Mouse (Mus musculus) lung, embryonic 14.5 days (tissue): ENCODE measurements around the gene B830017H08Rik. TPM values are rescaled to one million over a fixed set of nuclear protein-coding genes. Genes with fewer than 3 reads are reported as not detected.

Experiments used
- ATAC-seq: fragments of 200-750 bp; cut with Nextera tagmentation; 2 replicates; pipeline ENCODE4 v1.8.0; 2017; ENCODE audit warnings: mild to moderate bottlenecking, moderate TSS enrichment, moderate library complexity; ENCODE audit not compliant: insufficient read depth
- DNase-seq: peaks from one replicate; pipeline ENCODE4 v3.0.0-alpha.2; 2015
- H3K27ac ChIP-seq: fragments of 300-500 bp; sonication (generic); 2 replicates; pipeline ENCODE4 v1.5.1; 2014; ENCODE audit warnings: low read depth, mild to moderate bottlenecking, moderate library complexity
- H3K27me3 ChIP-seq: fragments of 300-500 bp; sonication (generic); 2 replicates; pipeline ENCODE4 v1.6.1; 2014; ENCODE audit warnings: low read length, control low read depth; ENCODE audit not compliant: insufficient read depth
- H3K36me3 ChIP-seq: fragments of 300-500 bp; sonication (generic); 2 replicates; pipeline ENCODE4 v1.6.1; 2014; ENCODE audit warnings: control low read depth; ENCODE audit not compliant: insufficient read depth
- H3K4me1 ChIP-seq: fragments of 300-500 bp; sonication (generic); 2 replicates; pipeline ENCODE4 v1.6.1; 2014; ENCODE audit warnings: antibody characterized with exemption, control low read depth; ENCODE audit not compliant: insufficient read depth
- H3K4me2 ChIP-seq: fragments of 300-500 bp; sonication (generic); 2 replicates; pipeline ENCODE4 v1.6.1; 2014; ENCODE audit warnings: mild to moderate bottlenecking
- H3K4me3 ChIP-seq: fragments of 300-500 bp; sonication (generic); 2 replicates; pipeline ENCODE4 v1.5.1; 2014; ENCODE audit warnings: low read depth, low read length
- H3K9ac ChIP-seq: fragments of 300-500 bp; sonication (generic); 2 replicates; pipeline ENCODE4 v1.6.1; 2014
- H3K9me3 ChIP-seq: fragments of 300-500 bp; sonication (generic); 2 replicates; pipeline ENCODE4 v1.6.1; 2016; ENCODE audit warnings: low read depth, low read length, control low read depth
- CTCF ChIP-seq: IDR thresholded peaks from 2 replicates; pipeline ENCODE4 v1.5.1; 2016; ENCODE audit warnings: antibody characterized with exemption, low read depth
- WGBS: fragments of 180-500 bp; shearing (Covaris S2); extraction: QIAGEN DNeasy Blood & Tissue Kit; methylation state at CpG from one replicate; pipeline ENCODE4 v1.1.7; 2014; 5-methylcytosine and 5-hydroxymethylcytosine counted together
- polyA plus RNA-seq: library from polyadenylated mRNA; unstranded; fragments of >200 nt; fragmentation: Nextera tagmentation; extraction: Ambion mirVana; gene quantifications from 2 replicates; pipeline ENCODE4 v1.2.1, GENCODE M21; 2014

B830017H08Rik gene
- polyA plus RNA-seq, 1 experiment from 2014 or later, result 0.18 TPM

GRCm38 (mm10) chr16:17835481-17835880 lies 2.6 kb downstream of the B830017H08Rik start:
- H3K36me3 ChIP-seq, result peaks cover 3% of the 10 kb centered on the region; the same call in 1 of the 2 replicates
- H3K27me3 ChIP-seq, result peaks cover 62% of the 10 kb centered on the region
- no peak for ATAC-seq
- no peak for TF ChIP-seq CTCF
- no peak overlapping the region for H3K9ac ChIP-seq
- H3K27ac ChIP-seq, result no peak overlapping the region
- H3K4me1 ChIP-seq, result 0 out of 2 replicates have a peak, but pooled peaks cover 5% of the 10 kb centered on the region
- DNase-seq, result no peak
- no peak overlapping the region for H3K4me2 ChIP-seq
- H3K9me3 ChIP-seq, result no peaks in the 10 kb centered on the region
- H3K4me3 ChIP-seq, result no peak overlapping the region
- 65% methylated on average over 13 of the region's 13 CpGs for WGBS

- H3K27ac ChIP-seq, result no peak within 1 kb of the TSS
- H3K4me3 ChIP-seq, result no peak within 1 kb of the TSS
- no peak within 1 kb of the TSS for H3K9ac ChIP-seq
- TF ChIP-seq CTCF, result no peak
- H3K9me3 ChIP-seq, result no peaks in the 10 kb centered on the region
- DNase-seq (no peak), ATAC-seq (no peak)
- peaks cover 28% of the 10 kb centered on the region for H3K36me3 ChIP-seq
- 83% methylated on average over 6 of the region's 6 CpGs for WGBS
- H3K4me2 ChIP-seq, result no peak within 1 kb of the TSS
- 0 out of 2 replicates have a peak, but pooled peaks cover 4% of the 10 kb centered on the region for H3K4me1 ChIP-seq
- H3K27me3 ChIP-seq, result peaks cover 37% of the 10 kb centered on the region
Observed at GRCm38 (mm10) chr16:17838051-17838450, 5.1 kb downstream of the B830017H08Rik start, which contains the start of gene Car15. Car15 (minus strand) TSS chr16:17838364.

- Histone ChIP-seq H3K9ac (no peak overlapping the region), H3K36me3 (peaks cover 48% of the 10 kb centered on the region), H3K27ac (no peak overlapping the region), H3K9me3 (no peaks in the 10 kb centered on the region), H3K4me1 (no peaks in the 10 kb centered on the region), H3K4me3 (no peak overlapping the region), H3K4me2 (no peak overlapping the region), H3K27me3 (peaks cover 19% of the 10 kb centered on the region)
- DNase-seq (no peak), ATAC-seq (no peak)
- no peak for TF ChIP-seq CTCF
- WGBS, result 75% methylated on average over 4 of the region's 4 CpGs
Observed at GRCm38 (mm10) chr16:17839976-17840375, 7.1 kb downstream of the B830017H08Rik start.

GRCm38 (mm10) chr16:17842437-17842836 lies 9.5 kb downstream of the B830017H08Rik start:
- H3K9me3 ChIP-seq, result no peaks in the 10 kb centered on the region
- 91% methylated on average over 7 of the region's 7 CpGs for WGBS
- H3K27ac ChIP-seq, result no peak overlapping the region
- ATAC-seq (no peak), DNase-seq (no peak)
- H3K9ac ChIP-seq, result no peak overlapping the region
- H3K4me2 ChIP-seq, result no peak overlapping the region
- TF ChIP-seq CTCF, result no peak
- 0 out of 2 replicates have a peak, but pooled peaks cover 2% of the 10 kb centered on the region for H3K27me3 ChIP-seq
- peaks cover 72% of the 10 kb centered on the region for H3K36me3 ChIP-seq
- no peaks in the 10 kb centered on the region for H3K4me1 ChIP-seq
- no peak overlapping the region for H3K4me3 ChIP-seq

GRCm38 (mm10) chr16:17843701-17844365 lies 10.9 kb downstream of the B830017H08Rik start:
- 91% methylated on average over 10 of the region's 10 CpGs for WGBS

GRCm38 (mm10) chr16:17848431-17848830 lies 15.5 kb downstream of the B830017H08Rik start:
- WGBS, result 96% methylated on average over 6 of the region's 6 CpGs
- no peaks in the 10 kb centered on the region for H3K4me1 ChIP-seq
- H3K4me2 ChIP-seq, result no peak overlapping the region
- no peak for ATAC-seq
- TF ChIP-seq CTCF, result no peak
- peaks cover 90% of the 10 kb centered on the region for H3K36me3 ChIP-seq
- no peak overlapping the region for H3K9ac ChIP-seq
- no peaks in the 10 kb centered on the region for H3K9me3 ChIP-seq
- DNase-seq, result no peak
- no peaks in the 10 kb centered on the region for H3K27me3 ChIP-seq
- no peak overlapping the region for H3K4me3 ChIP-seq
- no peak overlapping the region for H3K27ac ChIP-seq

More at GRCm38 (mm10) chr16:17843701-17844365, 10.9 kb downstream of the B830017H08Rik start:
- Histone ChIP-seq H3K4me2 (no peak overlapping the region), H3K4me3 (no peak overlapping the region), H3K36me3 (peaks cover 86% of the 10 kb centered on the region), H3K27me3 (no peaks in the 10 kb centered on the region), H3K9me3 (no peaks in the 10 kb centered on the region), H3K27ac (no peak overlapping the region), H3K4me1 (no peaks in the 10 kb centered on the region), H3K9ac (no peak overlapping the region)
- ATAC-seq (no peak), DNase-seq (no peak)
- no peak for TF ChIP-seq CTCF

- 22% methylated on average over 1 of the region's 1 CpGs for whole genome bisulfite sequencing
- DNase-seq, result peak; percentile 91
- H3K4me1 ChIP-seq, result no peaks in the 10 kb centered on the region
- ATAC-seq, result no peak
- H3K9ac ChIP-seq, result no peak overlapping the region
- no peak overlapping the region for H3K4me3 ChIP-seq
- H3K27ac ChIP-seq, result no peak overlapping the region
- H3K27me3 ChIP-seq, result no peaks in the 10 kb centered on the region
- H3K36me3 ChIP-seq, result peaks cover 88% of the 10 kb centered on the region
- TF ChIP-seq CTCF, result peak; percentile 86
- H3K9me3 ChIP-seq, result no peaks in the 10 kb centered on the region
- no peak overlapping the region for H3K4me2 ChIP-seq
Observed at GRCm38 (mm10) chr16:17848928-17849327, 16.0 kb downstream of the B830017H08Rik start.
